Mouse (Mus musculus) retina, postnatal 1 day (tissue): ENCODE data around the gene Sin3a.

Experiments used
- DNase-seq: peaks from one replicate; pipeline ENCODE4 v3.0.0-alpha.2; 2012

Sin3a gene

GRCm38 (mm10) chr9:57138507-57138906 is 66.7 kb downstream of the Sin3a start:
- no peak for DNase-seq

GRCm38 (mm10) chr9:57139110-57139509 is 67.3 kb downstream of the Sin3a start:
- DNase-seq = no peak

GRCm38 (mm10) chr9:57139571-57139970 is 67.7 kb downstream of the Sin3a start:
- DNase-seq = no peak

GRCm38 (mm10) chr9:57141417-57142353 is 69.8 kb downstream of the Sin3a start:
- no peak for DNase-seq

- DNase-seq = no peak
Observed at GRCm38 (mm10) chr9:57143212-57143611, 71.4 kb downstream of the Sin3a start.

GRCm38 (mm10) chr9:57144830-57145229 is 73.0 kb downstream of the Sin3a start:
- no peak for DNase-seq

- no peak for DNase-seq
Observed at GRCm38 (mm10) chr9:57146451-57147066, 74.7 kb downstream of the Sin3a start.

- peak; percentile 53 for DNase-seq
Observed at GRCm38 (mm10) chr9:57147205-57148143, 75.6 kb downstream of the Sin3a start.

- peak; percentile 94 for DNase-seq
Observed at GRCm38 (mm10) chr9:57148144-57148878, 76.5 kb downstream of the Sin3a start, which contains the start of gene Neil1. Gene Neil1 (minus strand): TSS chr9:57148305.

- no peak for DNase-seq
Observed at GRCm38 (mm10) chr9:57149021-57149420, 77.2 kb downstream of the Sin3a start.

- DNase-seq = no peak
Observed at GRCm38 (mm10) chr9:57150192-57150591, 78.4 kb downstream of the Sin3a start.

GRCm38 (mm10) chr9:57152331-57152730 is 80.5 kb downstream of the Sin3a start:
- DNase-seq = peak; percentile 6

GRCm38 (mm10) chr9:57156383-57156782 is 84.5 kb downstream of the Sin3a start:
- no peak for DNase-seq

GRCm38 (mm10) chr9:57156823-57157222 is 85.0 kb downstream of the Sin3a start:
- DNase-seq = no peak

- no peak for DNase-seq
Observed at GRCm38 (mm10) chr9:57157499-57157898, 85.7 kb downstream of the Sin3a start.

- peak; percentile 99 for DNase-seq
Observed at GRCm38 (mm10) chr9:57158013-57158470, 86.2 kb downstream of the Sin3a start, which contains the start of gene Commd4. Gene Commd4 (minus strand): TSS chr9:57158331.

GRCm38 (mm10) chr9:57158506-57158905 is 86.7 kb downstream of the Sin3a start:
- DNase-seq = no peak

- DNase-seq = peak; percentile 64
Observed at GRCm38 (mm10) chr9:57162496-57162895, 90.7 kb downstream of the Sin3a start.

- DNase-seq = no peak
Observed at GRCm38 (mm10) chr9:57163137-57163536, 91.3 kb downstream of the Sin3a start.

- no peak for DNase-seq
Observed at GRCm38 (mm10) chr9:57166173-57166572, 94.3 kb downstream of the Sin3a start.

- DNase-seq = no peak
Observed at GRCm38 (mm10) chr9:57168411-57168810, 96.6 kb downstream of the Sin3a start.
